Mouse (Mus musculus) bone marrow, adult 2 months (tissue): ENCODE results near the gene Gm49396.

ENCODE experiments used
- CTCF ChIP-seq: fragments of 200-500 bp; IDR thresholded peaks from 2 replicates; pipeline ENCODE4 v1.5.1; 2011; ENCODE audit warnings: low read length, control low read depth; ENCODE audit not compliant: control insufficient read depth, insufficient read depth
- POLR2A ChIP-seq: fragments of 200-500 bp; IDR thresholded peaks from 2 replicates; pipeline ENCODE4 v1.6.1; 2011; ENCODE audit warnings: low read depth, mild to moderate bottlenecking, control low read depth, low read length, borderline replicate concordance; ENCODE audit not compliant: control insufficient read depth

GRCm38 (mm10) chr7:30615049-30615760, 52.1 kb downstream of the Gm49396 start:
- TF ChIP-seq CTCF (no peak), POLR2A (no peak)
